Mouse (Mus musculus): ENCODE measurements at regions not wholly inside any gene's neighbourhood (a gene's known extent, or its start where the extent isn't known, plus 50 kb on each side); places are given as distances from the start of the nearest gene placed in this dataset.

GRCm38 (mm10) chr13:69933551-69933845, 131.3 kb downstream of the Med10 start:
- no peaks in the 10 kb centered on the region for H3K9me3 ChIP-seq (replicated peaks; ENCODE audit: low read length)
- H3K27me3 ChIP-seq (ENCODE audit: insufficient read depth, low read length), result no peaks in the 10 kb centered on the region
- H3K9ac ChIP-seq (ENCODE audit: low read depth, low read length), result no peak overlapping the region
- ATAC-seq (replicated peaks; ENCODE audit: low FRiP score, low read depth) (no peak), DNase-seq (ENCODE audit: low spot score) (no peak)
- no peak overlapping the region for H3K4me2 ChIP-seq (ENCODE audit: low read length)
- no peak overlapping the region for H3K4me3 ChIP-seq (replicated peaks; ENCODE audit: low read depth, low read length)
- WGBS, result 62% methylated on average over 6 of the region's 6 CpGs
- no peak for TF ChIP-seq CTCF (IDR thresholded peaks at IDR 0.05; ENCODE audit: low read depth)
- H3K4me1 ChIP-seq (replicated peaks; ENCODE audit: insufficient read depth, low read length), result no peaks in the 10 kb centered on the region
- H3K36me3 ChIP-seq (ENCODE audit: insufficient read depth, low read length), result no peaks in the 10 kb centered on the region
- H3K27ac ChIP-seq, result no peak overlapping the region

DNA sequence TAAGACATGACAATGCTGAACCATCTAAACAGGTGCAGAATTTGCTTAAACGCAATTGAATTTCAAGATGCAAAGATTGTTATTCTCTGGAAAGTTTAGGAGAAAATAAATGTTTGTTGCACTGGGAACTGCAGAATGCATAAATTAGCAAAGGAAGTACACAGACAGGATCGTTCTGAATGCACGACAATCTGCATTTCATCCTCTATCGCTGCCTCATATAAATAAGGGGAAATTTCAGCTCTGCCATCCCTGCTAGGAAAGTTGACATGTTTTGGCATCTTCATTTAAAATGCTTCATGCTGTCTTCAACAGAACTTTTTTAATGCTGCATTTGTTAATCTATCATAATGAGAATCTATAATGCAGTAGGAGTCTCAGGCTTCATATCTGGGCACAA, 137.6 kb downstream of the Med10 start:
- ATAC-seq (replicated peaks; ENCODE audit: low FRiP score, low read depth) (no peak), DNase-seq (ENCODE audit: low spot score) (no peak)
- WGBS, result 85% methylated on average over 4 of the region's 4 CpGs

DNA sequence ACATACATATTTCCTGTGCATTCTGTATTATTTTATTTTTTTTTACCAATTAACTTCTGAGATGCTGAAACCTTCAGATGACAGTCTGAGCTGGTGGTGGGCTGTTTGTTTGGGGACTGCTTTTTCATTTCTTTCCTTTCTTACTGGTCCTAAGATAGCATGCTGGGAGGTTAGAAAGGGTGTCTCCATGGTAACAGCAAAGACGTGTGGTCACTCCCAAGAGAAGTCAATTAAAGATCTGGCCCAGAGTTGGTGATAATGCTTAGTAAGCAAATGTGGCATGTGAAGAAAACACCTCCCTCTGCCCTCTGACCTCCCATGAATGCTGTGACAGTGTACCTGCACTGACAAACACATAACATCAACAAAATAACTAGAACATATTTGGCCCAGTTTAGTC, 142.5 kb downstream of the Med10 start:
- Histone ChIP-seq H3K27me3 (ENCODE audit: insufficient read depth, low read length) (no peaks in the 10 kb centered on the region), H3K27ac (no peak overlapping the region), H3K4me3 (replicated peaks; ENCODE audit: low read depth, low read length) (no peak overlapping the region), H3K4me2 (ENCODE audit: low read length) (no peak overlapping the region), H3K9ac (ENCODE audit: low read depth, low read length) (no peak overlapping the region), H3K9me3 (replicated peaks; ENCODE audit: low read length) (no peaks in the 10 kb centered on the region), H3K36me3 (ENCODE audit: insufficient read depth, low read length) (no peaks in the 10 kb centered on the region), H3K4me1 (replicated peaks; ENCODE audit: insufficient read depth, low read length) (no peaks in the 10 kb centered on the region)
- WGBS, result 9% methylated on average over 1 of the region's 1 CpGs
- no peak for DNase-seq (ENCODE audit: low spot score)
- no peak for ATAC-seq (replicated peaks; ENCODE audit: low FRiP score, low read depth)
- no peak for TF ChIP-seq CTCF (IDR thresholded peaks at IDR 0.05; ENCODE audit: low read depth)

More for the DNA sequence above, 137.6 kb downstream of the Med10 start:
- Histone ChIP-seq H3K9me3 (replicated peaks; ENCODE audit: low read length) (no peaks in the 10 kb centered on the region), H3K27ac (no peak overlapping the region), H3K27me3 (ENCODE audit: insufficient read depth, low read length) (no peaks in the 10 kb centered on the region), H3K36me3 (ENCODE audit: insufficient read depth, low read length) (no peaks in the 10 kb centered on the region), H3K4me2 (ENCODE audit: low read length) (no peak overlapping the region), H3K9ac (ENCODE audit: low read depth, low read length) (no peak overlapping the region), H3K4me3 (replicated peaks; ENCODE audit: low read depth, low read length) (no peak overlapping the region), H3K4me1 (replicated peaks; ENCODE audit: insufficient read depth, low read length) (no peaks in the 10 kb centered on the region)
- no peak for TF ChIP-seq CTCF (IDR thresholded peaks at IDR 0.05; ENCODE audit: low read depth)

DNA sequence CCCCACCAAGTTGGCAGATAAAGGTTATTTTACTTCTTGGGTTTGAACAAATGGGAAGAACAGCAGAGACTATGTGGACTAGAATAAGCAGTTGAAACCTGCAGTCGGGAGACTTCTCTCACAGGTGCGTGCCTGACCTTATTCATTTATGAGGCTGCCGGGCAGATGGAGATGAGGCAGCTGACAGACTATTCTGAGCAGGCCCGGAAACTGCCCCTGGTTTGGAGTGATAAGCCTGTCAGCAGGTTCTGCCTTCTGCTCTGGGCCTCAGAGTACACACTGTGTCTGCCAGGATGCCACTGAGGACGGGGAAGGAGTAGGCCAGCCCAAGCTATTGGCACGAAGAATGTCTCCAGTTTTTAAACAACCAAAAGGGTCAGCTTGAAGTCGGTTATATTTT, 144.4 kb downstream of the Med10 start:
- no peak overlapping the region for H3K27ac ChIP-seq
- no peaks in the 10 kb centered on the region for H3K36me3 ChIP-seq (ENCODE audit: insufficient read depth, low read length)
- H3K27me3 ChIP-seq (ENCODE audit: insufficient read depth, low read length), result no peaks in the 10 kb centered on the region
- no peaks in the 10 kb centered on the region for H3K9me3 ChIP-seq (replicated peaks; ENCODE audit: low read length)
- DNase-seq (ENCODE audit: low spot score) (no peak), ATAC-seq (replicated peaks; ENCODE audit: low FRiP score, low read depth) (no peak)
- H3K9ac ChIP-seq (ENCODE audit: low read depth, low read length), result no peak overlapping the region
- H3K4me2 ChIP-seq (ENCODE audit: low read length), result no peak overlapping the region
- no peaks in the 10 kb centered on the region for H3K4me1 ChIP-seq (replicated peaks; ENCODE audit: insufficient read depth, low read length)
- 73% methylated on average over 7 of the region's 7 CpGs for WGBS
- no peak for TF ChIP-seq CTCF (IDR thresholded peaks at IDR 0.05; ENCODE audit: low read depth)
- no peak overlapping the region for H3K4me3 ChIP-seq (replicated peaks; ENCODE audit: low read depth, low read length)

DNA sequence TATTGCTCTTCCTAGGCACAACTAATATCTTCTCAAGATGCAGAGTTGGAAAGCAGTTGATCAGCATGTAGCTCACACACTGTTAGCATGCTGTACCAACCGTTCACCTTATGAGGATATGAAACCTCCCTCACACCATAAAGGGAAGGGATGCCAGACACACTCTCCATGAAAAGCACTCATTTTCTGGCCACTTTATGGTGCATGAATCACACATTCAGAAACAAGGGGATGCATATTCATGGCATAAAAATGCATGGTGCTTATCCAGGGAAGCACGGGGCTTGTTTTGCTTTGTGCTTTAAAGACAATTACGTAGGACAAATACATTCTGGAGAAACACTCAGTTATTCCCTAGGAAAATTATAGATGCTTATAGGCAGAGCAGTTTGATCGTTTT, 149.9 kb downstream of the Med10 start:
- Histone ChIP-seq H3K4me2 (ENCODE audit: low read length) (no peak overlapping the region), H3K27me3 (ENCODE audit: insufficient read depth, low read length) (no peaks in the 10 kb centered on the region), H3K9me3 (replicated peaks; ENCODE audit: low read length) (no peaks in the 10 kb centered on the region), H3K36me3 (ENCODE audit: insufficient read depth, low read length) (no peaks in the 10 kb centered on the region), H3K4me1 (replicated peaks; ENCODE audit: insufficient read depth, low read length) (no peaks in the 10 kb centered on the region), H3K9ac (ENCODE audit: low read depth, low read length) (no peak overlapping the region), H3K4me3 (replicated peaks; ENCODE audit: low read depth, low read length) (no peak overlapping the region), H3K27ac (no peak overlapping the region)
- WGBS, result 72% methylated on average over 4 of the region's 4 CpGs
- TF ChIP-seq CTCF (IDR thresholded peaks at IDR 0.05; ENCODE audit: low read depth), result no peak
- no peak for ATAC-seq (replicated peaks; ENCODE audit: low FRiP score, low read depth)
- DNase-seq (ENCODE audit: low spot score), result no peak

DNA sequence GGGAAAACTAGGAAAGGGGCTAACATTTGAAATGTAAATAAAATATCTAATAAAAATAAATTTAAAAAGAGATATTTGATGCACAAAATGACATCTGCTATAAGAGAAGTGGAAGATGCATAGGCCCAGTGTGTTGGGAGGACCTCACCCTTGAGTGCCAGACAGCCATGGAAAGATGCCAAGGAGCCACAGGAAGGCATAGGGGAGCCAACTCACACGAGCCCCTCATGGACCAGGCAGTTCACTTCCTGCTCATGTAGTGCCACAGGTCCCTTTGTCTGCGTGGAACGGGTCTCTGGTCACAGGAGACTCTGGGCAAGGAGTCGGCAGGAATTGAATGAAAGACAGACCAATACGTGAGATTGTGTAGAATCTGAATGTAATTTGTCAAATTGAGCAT, 152.0 kb downstream of the Med10 start:
- Histone ChIP-seq H3K4me2 (ENCODE audit: low read length) (no peak overlapping the region), H3K36me3 (ENCODE audit: insufficient read depth, low read length) (no peaks in the 10 kb centered on the region), H3K4me1 (replicated peaks; ENCODE audit: insufficient read depth, low read length) (no peaks in the 10 kb centered on the region), H3K27me3 (ENCODE audit: insufficient read depth, low read length) (no peaks in the 10 kb centered on the region), H3K9ac (ENCODE audit: low read depth, low read length) (no peak overlapping the region), H3K9me3 (replicated peaks; ENCODE audit: low read length) (no peaks in the 10 kb centered on the region), H3K4me3 (replicated peaks; ENCODE audit: low read depth, low read length) (no peak overlapping the region), H3K27ac (no peak overlapping the region)
- ATAC-seq (replicated peaks; ENCODE audit: low FRiP score, low read depth), result no peak
- no peak for DNase-seq (ENCODE audit: low spot score)
- WGBS, result 64% methylated on average over 5 of the region's 5 CpGs
- no peak for TF ChIP-seq CTCF (IDR thresholded peaks at IDR 0.05; ENCODE audit: low read depth)

GRCm38 (mm10) chr13:69955503-69955902, 153.3 kb downstream of the Med10 start:
- no peaks in the 10 kb centered on the region for H3K4me1 ChIP-seq (replicated peaks; ENCODE audit: insufficient read depth, low read length)
- WGBS, result 72% methylated on average over 2 of the region's 2 CpGs
- no peak for TF ChIP-seq CTCF (IDR thresholded peaks at IDR 0.05; ENCODE audit: low read depth)
- H3K27ac ChIP-seq, result no peak overlapping the region
- H3K27me3 ChIP-seq (ENCODE audit: insufficient read depth, low read length), result no peaks in the 10 kb centered on the region
- no peak overlapping the region for H3K4me2 ChIP-seq (ENCODE audit: low read length)
- H3K9me3 ChIP-seq (replicated peaks; ENCODE audit: low read length), result no peaks in the 10 kb centered on the region
- no peaks in the 10 kb centered on the region for H3K36me3 ChIP-seq (ENCODE audit: insufficient read depth, low read length)
- ATAC-seq (replicated peaks; ENCODE audit: low FRiP score, low read depth) (no peak), DNase-seq (ENCODE audit: low spot score) (no peak)
- no peak overlapping the region for H3K4me3 ChIP-seq (replicated peaks; ENCODE audit: low read depth, low read length)
- H3K9ac ChIP-seq (ENCODE audit: low read depth, low read length), result no peak overlapping the region

Data from kidney, postnatal 0 days (tissue).